Mouse (Mus musculus): ENCODE data around the gene Ptprd. TPM values are rescaled to one million over a fixed set of nuclear protein-coding genes. Genes with fewer than 3 reads are reported as not detected.

The Ptprd gene
- total and polyA plus RNA-seq, 3 experiments = not detected

DNA sequence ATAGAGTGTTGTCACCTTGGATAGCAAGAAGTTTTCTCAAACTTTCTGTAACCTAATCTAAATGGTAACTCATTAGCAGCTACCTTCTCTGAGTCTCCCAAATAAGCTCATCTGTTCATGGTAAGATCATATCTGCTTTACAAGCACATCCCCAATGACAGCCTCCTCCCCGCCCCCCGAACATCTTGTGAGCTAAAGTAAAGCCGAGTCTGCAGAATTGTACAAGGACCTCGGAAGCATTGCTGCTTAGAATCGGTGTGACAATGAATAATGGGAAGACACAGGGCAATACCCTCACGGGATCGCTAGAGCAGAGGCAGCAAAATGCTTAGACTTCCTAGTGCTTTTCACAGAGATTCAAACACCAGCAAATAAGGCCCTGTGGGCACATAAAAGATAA is 571.7 kb downstream of the Ptprd start:
- H3K27me3 ChIP-seq (ENCODE audit: control insufficient read depth in 1 of 2, insufficient read depth in 2 of 2, low read length in 2 of 2) = no peaks in the 10 kb centered on the region
- TF ChIP-seq USF1 (IDR thresholded peaks at IDR 0.05; ENCODE audit: low read depth, low read length) (no peak), MAX (IDR thresholded peaks at IDR 0.05; ENCODE audit: low read length) (no peak), TAL1 (IDR thresholded peaks at IDR 0.05; ENCODE audit: low read length) (no peak), MAFK (IDR thresholded peaks at IDR 0.05; ENCODE audit: borderline replicate concordance, low read depth, low read length) (no peak), NRF1 (IDR thresholded peaks at IDR 0.05; ENCODE audit: insufficient read depth, low read depth, low read length, poor library complexity, severe bottlenecking) (no peak), ZC3H11A (IDR thresholded peaks at IDR 0.05; ENCODE audit: low read depth, low read length) (no peak), SMC3 (IDR thresholded peaks at IDR 0.05; ENCODE audit: low read depth, low read length) (no peak), GABPA (IDR thresholded peaks at IDR 0.05; ENCODE audit: low read depth, low read length) (no peak), MYC (IDR thresholded peaks at IDR 0.05; ENCODE audit: low read depth, low read length) (no peak), CHD2 (IDR thresholded peaks at IDR 0.05; ENCODE audit: low read length) (no peak), RAD21 (IDR thresholded peaks at IDR 0.05; ENCODE audit: low read depth, low read length) (no peak), E2F4 (IDR thresholded peaks at IDR 0.05; ENCODE audit: borderline replicate concordance, low read depth, low read length) (no peak), POLR2A (IDR thresholded peaks at IDR 0.05; ENCODE audit: control insufficient read depth in 1 of 2, insufficient read depth in 1 of 2, low read depth in 1 of 2, low read length in 2 of 2, poor library complexity in 1 of 2) (no peak), MXI1 (IDR thresholded peaks at IDR 0.05; ENCODE audit: low read depth, low read length) (no peak), ELF1 (IDR thresholded peaks at IDR 0.05; ENCODE audit: low read depth, low read length) (no peak), CHD1 (IDR thresholded peaks at IDR 0.05; ENCODE audit: low read depth, low read length) (no peak), ZKSCAN1 (IDR thresholded peaks at IDR 0.05; ENCODE audit: low read depth, low read length) (no peak)
- no peaks in the 10 kb centered on the region for H3K9me3 ChIP-seq (replicated peaks; ENCODE audit: insufficient read depth, low read length)
- H3K27ac ChIP-seq (ENCODE audit: control insufficient read depth, low read depth, low read length) = no peak overlapping the region
- H3K4me3 ChIP-seq (ENCODE audit: control insufficient read depth in 1 of 2, insufficient read depth in 1 of 2, low read depth in 2 of 2, low read length in 2 of 2) = no peak overlapping the region
- no peak for DNase-seq (ENCODE audit: low read depth, low spot score)
- no peaks in the 10 kb centered on the region for H3K4me1 ChIP-seq (ENCODE audit: control insufficient read depth in 1 of 2, insufficient read depth in 2 of 2, low read length in 2 of 2)
- H3K79me2 ChIP-seq (ENCODE audit: control insufficient read depth, insufficient read depth, low read length, poor library complexity) = no peaks in the 10 kb centered on the region
- no peak overlapping the region for H3K9ac ChIP-seq (ENCODE audit: control insufficient read depth, low read depth, low read length, poor library complexity, severe bottlenecking)
- H3K36me3 ChIP-seq (ENCODE audit: control insufficient read depth in 1 of 2, insufficient read depth in 2 of 2, low read length in 2 of 2) = no peaks in the 10 kb centered on the region

DNA sequence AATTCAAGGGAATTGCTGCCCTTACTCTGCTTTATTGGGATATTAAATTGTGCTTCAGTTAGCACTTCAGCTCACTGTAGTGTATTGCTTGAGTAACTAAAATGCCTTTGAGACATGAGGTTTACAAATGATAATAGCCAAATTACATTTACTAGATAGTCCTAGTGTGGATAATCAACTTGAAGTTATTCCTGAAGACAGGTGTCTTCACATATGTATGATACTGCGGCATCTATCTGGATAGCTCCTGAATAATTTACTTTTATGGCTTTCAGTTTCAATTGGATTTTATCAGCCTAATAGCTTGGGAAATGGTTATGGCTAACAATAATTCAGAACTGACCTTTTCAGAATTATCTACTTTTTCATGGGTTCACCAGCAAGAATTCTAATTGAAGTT is 598.6 kb downstream of the Ptprd start:
- no peaks in the 10 kb centered on the region for H3K79me2 ChIP-seq (ENCODE audit: control insufficient read depth, insufficient read depth, low read length, poor library complexity)
- H3K36me3 ChIP-seq (ENCODE audit: control insufficient read depth in 1 of 2, insufficient read depth in 2 of 2, low read length in 2 of 2) = no peaks in the 10 kb centered on the region
- H3K9me3 ChIP-seq (replicated peaks; ENCODE audit: insufficient read depth, low read length) = no peaks in the 10 kb centered on the region
- H3K4me3 ChIP-seq (ENCODE audit: control insufficient read depth in 1 of 2, insufficient read depth in 1 of 2, low read depth in 2 of 2, low read length in 2 of 2) = no peak overlapping the region
- H3K9ac ChIP-seq (ENCODE audit: control insufficient read depth, low read depth, low read length, poor library complexity, severe bottlenecking) = no peak overlapping the region
- no peaks in the 10 kb centered on the region; a peak in 1 of 4 replicates for H3K27me3 ChIP-seq (ENCODE audit: control insufficient read depth in 1 of 2, insufficient read depth in 2 of 2, low read length in 2 of 2)
- TF ChIP-seq ZNF384 (IDR thresholded peaks at IDR 0.05; ENCODE audit: low read depth, low read length) (no peak), NRF1 (IDR thresholded peaks at IDR 0.05; ENCODE audit: insufficient read depth, low read depth, low read length, poor library complexity, severe bottlenecking) (no peak), ZC3H11A (IDR thresholded peaks at IDR 0.05; ENCODE audit: low read depth, low read length) (no peak), KAT2A (conservative IDR thresholded peaks at IDR 0.05; ENCODE audit: low read depth, low read length) (no peak), CTCF (IDR thresholded peaks at IDR 0.05 in 2 of 3, conservative IDR thresholded peaks at IDR 0.05 in 1 of 3; ENCODE audit: control insufficient read depth in 1 of 3, insufficient read depth in 1 of 3, low read depth in 2 of 3, low read length in 3 of 3, poor library complexity in 1 of 3, severe bottlenecking in 1 of 3) (no peak), TAL1 (IDR thresholded peaks at IDR 0.05; ENCODE audit: low read length) (no peak)
- H3K27ac ChIP-seq (ENCODE audit: control insufficient read depth, low read depth, low read length) = no peak overlapping the region
- no peak for DNase-seq (ENCODE audit: low read depth, low spot score)
- no peaks in the 10 kb centered on the region for H3K4me1 ChIP-seq (ENCODE audit: control insufficient read depth in 1 of 2, insufficient read depth in 2 of 2, low read length in 2 of 2)

Data from MEL (cell line).